Mouse (Mus musculus): ENCODE data around the gene Akr1b8.
"Not testable (repeated sequence)": the region's sequence is repeated elsewhere in the genome, so short reads cannot be mapped to it uniquely, and the experiment has no call there.

The Akr1b8 gene

GRCm38 (mm10) chr6:34384701-34385370 is 30.9 kb downstream of the Akr1b8 start:
- in situ Hi-C loops (cut with MboI; ENCODE audit: low pct_unique_long_range_greater_than_20kb in 1 of 2, low sequenced_read_pairs in 2 of 2, unreplicated experiment in 1 of 2), result no loop called here

GRCm38 (mm10) chr6:34388420-34389156 is 34.7 kb downstream of the Akr1b8 start:
- in situ Hi-C loops (cut with MboI; ENCODE audit: low pct_unique_long_range_greater_than_20kb in 1 of 2, low sequenced_read_pairs in 2 of 2, unreplicated experiment in 1 of 2), result no loop called here

GRCm38 (mm10) chr6:34395897-34396296 is 42.0 kb downstream of the Akr1b8 start:
- in situ Hi-C loops (cut with MboI; ENCODE audit: low pct_unique_long_range_greater_than_20kb in 1 of 2, low sequenced_read_pairs in 2 of 2, unreplicated experiment in 1 of 2), result no loop called here

DNA sequence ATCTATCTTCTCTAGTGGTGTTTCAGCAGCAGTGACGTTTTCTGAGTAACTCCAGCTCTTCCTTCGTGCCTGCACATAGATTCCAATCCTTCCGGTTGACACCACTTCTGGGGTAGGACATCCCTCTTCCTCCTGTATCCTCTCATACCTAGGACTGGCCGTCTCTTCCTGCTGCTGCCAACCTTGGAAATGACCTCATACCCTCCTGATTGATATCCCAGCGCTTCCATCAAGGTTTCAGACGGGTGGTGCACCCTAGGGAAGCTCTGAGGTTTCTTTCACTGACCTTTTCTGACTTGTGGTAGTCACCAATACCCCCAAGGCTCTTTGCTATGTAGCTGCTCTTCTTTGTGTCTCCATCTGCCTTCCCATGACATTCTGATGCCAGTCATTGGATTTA is 44.5 kb downstream of the Akr1b8 start:
- in situ Hi-C loops (cut with MboI; ENCODE audit: low pct_unique_long_range_greater_than_20kb in 1 of 2, low sequenced_read_pairs in 2 of 2, unreplicated experiment in 1 of 2), result no loop called here

DNA sequence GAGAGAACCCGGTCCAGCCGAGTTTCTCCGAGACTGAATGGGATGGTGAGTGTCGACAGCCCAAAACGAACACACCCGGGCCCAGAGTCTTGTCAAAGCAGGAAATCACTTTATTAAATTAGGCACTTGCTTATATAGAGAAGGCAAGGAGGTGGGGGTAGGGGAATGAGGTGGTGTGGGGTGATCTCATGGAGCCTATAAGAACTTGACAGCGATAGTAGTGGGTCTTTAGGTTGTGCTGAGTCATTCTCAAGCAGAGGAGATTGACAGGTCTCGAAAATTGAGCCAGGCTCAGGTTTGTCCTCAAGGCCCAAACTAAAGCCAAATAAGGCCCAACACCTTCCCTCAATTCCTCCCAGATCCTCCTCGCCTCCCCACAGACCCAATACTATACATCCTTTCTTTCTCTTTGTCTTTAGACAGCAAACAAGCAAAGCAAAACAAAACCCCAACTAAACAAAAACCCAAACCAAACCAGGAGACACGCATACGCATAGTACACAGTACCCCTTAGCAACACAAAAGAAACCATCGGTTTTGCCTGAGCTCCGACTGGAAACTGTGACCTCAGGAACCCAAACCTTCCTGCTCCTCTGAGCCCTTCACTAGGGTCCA is 45.8 kb downstream of the Akr1b8 start:
- in situ Hi-C loops (cut with MboI; ENCODE audit: low pct_unique_long_range_greater_than_20kb in 1 of 2, low sequenced_read_pairs in 2 of 2, unreplicated experiment in 1 of 2), result no loop called here

GRCm38 (mm10) chr6:34400696-34401095 is 46.8 kb downstream of the Akr1b8 start:
- in situ Hi-C loops (cut with MboI; ENCODE audit: low pct_unique_long_range_greater_than_20kb in 1 of 2, low sequenced_read_pairs in 2 of 2, unreplicated experiment in 1 of 2), result no loop called here

DNA sequence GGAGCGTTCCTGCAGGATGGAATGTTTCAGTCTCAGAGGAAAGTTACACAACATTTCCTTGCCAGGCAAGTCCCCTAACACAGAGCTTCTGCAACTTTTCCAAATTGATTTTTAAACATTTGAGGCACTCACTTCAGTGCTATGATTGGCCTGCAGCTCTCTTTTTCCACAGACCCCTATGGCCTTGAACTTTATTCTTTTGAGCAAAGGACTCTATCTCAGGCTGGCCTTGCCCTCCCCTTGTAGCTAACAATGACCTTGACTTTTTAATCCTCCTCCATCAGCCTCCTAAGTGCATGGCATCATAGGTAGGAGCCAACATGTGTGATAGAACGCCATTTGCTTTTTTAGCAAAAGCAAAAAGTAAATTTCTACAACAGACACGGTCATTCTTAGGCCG is 52.8 kb downstream of the Akr1b8 start:
- in situ Hi-C loops (cut with MboI; ENCODE audit: low pct_unique_long_range_greater_than_20kb in 1 of 2, low sequenced_read_pairs in 2 of 2, unreplicated experiment in 1 of 2), result no loop called here

GRCm38 (mm10) chr6:34407403-34407802 is 53.5 kb downstream of the Akr1b8 start:
- in situ Hi-C loops (cut with MboI; ENCODE audit: low pct_unique_long_range_greater_than_20kb in 1 of 2, low sequenced_read_pairs in 2 of 2, unreplicated experiment in 1 of 2), result no loop called here

DNA sequence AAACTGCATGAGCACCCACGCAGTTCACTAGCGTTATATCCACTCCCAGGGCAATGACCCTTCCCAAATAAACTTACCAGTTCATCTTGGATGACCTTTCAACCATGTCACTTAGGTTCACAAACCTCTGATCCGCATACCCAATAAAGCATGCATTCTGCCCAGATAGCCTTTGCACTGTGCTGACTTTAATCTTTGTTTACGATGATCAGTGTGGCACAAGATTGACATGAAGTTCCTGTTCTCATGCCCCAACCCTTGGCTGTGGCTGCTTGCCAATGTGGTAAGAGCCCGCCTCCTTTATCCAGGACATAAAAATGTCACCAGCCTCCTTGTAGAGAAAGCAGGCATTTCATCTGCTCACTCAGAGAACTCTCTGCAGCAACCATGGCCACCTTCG is 58.1 kb downstream of the Akr1b8 start, which contains the start of gene Akr1b7:
Akr1b7 (plus strand) TSS at position 312 of the 400 bp plus-strand sequence.
- in situ Hi-C loops (cut with MboI; ENCODE audit: low pct_unique_long_range_greater_than_20kb in 1 of 2, low sequenced_read_pairs in 2 of 2, unreplicated experiment in 1 of 2), result no loop called here

GRCm38 (mm10) chr6:34412688-34413087 is 58.8 kb downstream of the Akr1b8 start:
- in situ Hi-C loops (cut with MboI; ENCODE audit: low pct_unique_long_range_greater_than_20kb in 1 of 2, low sequenced_read_pairs in 2 of 2, unreplicated experiment in 1 of 2), result no loop called here

DNA sequence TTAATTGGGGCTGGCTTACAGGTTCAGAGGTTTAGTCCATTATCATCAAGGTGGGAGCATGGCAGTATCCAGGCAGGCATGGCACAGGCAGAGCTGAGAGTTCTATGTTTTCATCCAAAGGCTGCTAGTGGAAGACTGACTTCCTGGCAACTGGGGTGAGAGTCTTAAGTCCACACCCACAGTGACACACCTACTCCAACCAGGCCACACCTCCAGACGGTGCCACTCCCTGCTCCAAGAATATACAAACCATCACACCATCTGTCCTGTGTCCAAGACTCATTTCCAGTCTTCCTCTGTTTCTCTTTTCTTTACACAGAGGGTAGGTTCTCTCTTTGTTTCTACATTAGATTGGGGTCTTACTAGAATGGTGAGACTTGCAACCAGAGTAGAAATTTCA is 59.5 kb downstream of the Akr1b8 start:
- in situ Hi-C loops (cut with MboI; ENCODE audit: low pct_unique_long_range_greater_than_20kb in 1 of 2, low sequenced_read_pairs in 2 of 2, unreplicated experiment in 1 of 2), result not testable (repeated sequence)

DNA sequence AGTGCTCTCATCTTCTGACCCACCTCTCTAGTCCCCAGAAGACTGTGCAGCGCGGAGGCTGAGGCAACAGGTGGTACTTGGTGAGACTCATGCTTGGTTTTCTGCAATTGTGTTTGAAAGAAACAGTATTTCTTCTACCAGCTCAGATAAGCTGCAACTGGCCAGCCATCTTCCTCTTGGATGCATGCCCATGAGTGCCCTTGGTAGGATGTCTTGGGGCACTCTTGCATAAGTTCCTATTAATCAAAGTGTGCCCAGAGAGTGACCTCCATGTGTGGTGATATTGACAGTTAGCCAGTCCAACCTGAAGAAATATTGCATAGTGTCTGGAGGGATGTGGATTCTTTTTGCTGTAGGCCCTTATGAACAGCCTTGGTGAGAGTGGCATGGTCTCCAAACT is 62.6 kb downstream of the Akr1b8 start:
- in situ Hi-C loops (cut with MboI; ENCODE audit: low pct_unique_long_range_greater_than_20kb in 1 of 2, low sequenced_read_pairs in 2 of 2, unreplicated experiment in 1 of 2), result no loop called here

Measured in mouse embryonic stem cell (cell line).